Comparison of ENCODE assay signal across 8 mouse cellular contexts in the genomic region with DNA sequence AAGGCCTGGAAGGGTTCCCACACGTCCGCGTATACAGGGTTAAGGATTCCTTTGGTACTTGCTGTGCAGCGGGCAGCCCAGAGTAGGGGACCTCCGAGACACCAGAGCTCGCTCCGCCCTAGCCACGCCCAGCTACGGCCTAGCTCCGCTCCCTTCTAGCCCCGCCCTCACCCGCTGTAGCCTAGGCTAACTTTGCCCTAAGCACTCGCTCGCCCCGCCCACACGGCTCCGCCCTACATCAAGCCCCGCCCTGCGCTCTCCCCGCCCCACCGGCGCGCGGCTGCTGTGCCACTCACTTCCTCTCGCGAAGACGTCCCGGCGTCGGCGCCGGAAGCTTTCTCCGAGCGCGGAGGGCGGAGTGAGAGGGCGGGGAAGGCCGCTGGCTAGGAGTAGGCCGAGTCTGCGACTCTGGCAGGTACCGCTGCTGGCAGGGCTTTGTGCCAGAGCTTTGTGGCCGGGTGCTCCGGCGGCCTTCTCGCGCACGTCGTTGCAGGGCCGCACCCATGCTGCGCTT. TPM values are rescaled to one million over a fixed set of nuclear protein-coding genes. Genes with fewer than 3 reads are reported as not detected.
DNase-seq lines count a peak whose midpoint lies in the region; ATAC-seq lines count a peak whose summit lies in the region.

A gene (plus strand): TSS at position 252 of the 514 bp plus-strand sequence.

- H3K4me3 ChIP-seq in brown adipose tissue, adult 24 weeks (ENCODE audit: insufficient read depth, low read depth, low read length): peak within 1 kb of the TSS; percentile 78
- H3K4me3 ChIP-seq in heart, embryonic 13.5 days: peak within 1 kb of the TSS; percentile 89
- H3K4me3 ChIP-seq in liver, embryonic 12.5 days: peak within 1 kb of the TSS; percentile 79
- H3K4me3 ChIP-seq in stomach, embryonic 15.5 days (replicated peaks): peak within 1 kb of the TSS; percentile 72

- peaks cover 5% of the 10 kb centered on the region for H3K4me1 ChIP-seq in brown adipose tissue, adult 24 weeks (ENCODE audit: control insufficient read depth, insufficient read depth, insufficient read length, low read length)
- peaks cover 27% of the 10 kb centered on the region for H3K4me1 ChIP-seq in heart, embryonic 13.5 days
- peaks cover 34% of the 10 kb centered on the region for H3K4me1 ChIP-seq in liver, embryonic 12.5 days
- peaks cover 11% of the 10 kb centered on the region for H3K4me1 ChIP-seq in stomach, embryonic 15.5 days

- peak within 1 kb of the TSS; percentile 96 for H3K9ac ChIP-seq in heart, embryonic 13.5 days
- H3K9ac ChIP-seq in liver, embryonic 12.5 days: peak within 1 kb of the TSS; percentile 86
- H3K9ac ChIP-seq in stomach, embryonic 15.5 days: peak within 1 kb of the TSS; percentile 82

- DNase-seq in CD4-positive, CD25-positive, alpha-beta regulatory T cell, adult 2 months (ENCODE audit: low read depth, low spot score): peak; percentile 100
- DNase-seq in fat pad, adult 2 months (ENCODE audit: extremely low read depth, low read depth, low spot score): peak; percentile 31
- peak; percentile 100 for DNase-seq in kidney, postnatal 10 days
- peak; percentile 100 for DNase-seq in natural killer cell, adult 2 months (ENCODE audit: low spot score in 2 of 2)

- H3K36me3 ChIP-seq in heart, embryonic 13.5 days: peaks cover 38% of the 10 kb centered on the region
- H3K36me3 ChIP-seq in liver, embryonic 12.5 days: peaks cover 26% of the 10 kb centered on the region
- peaks cover 15% of the 10 kb centered on the region; the same call in 1 of the 2 replicates for H3K36me3 ChIP-seq in stomach, embryonic 15.5 days

- H3K27ac ChIP-seq in brown adipose tissue, adult 24 weeks (replicated peaks; ENCODE audit: low read depth, low read length): peak within 1 kb of the TSS; percentile 37
- peak within 1 kb of the TSS; percentile 94 for H3K27ac ChIP-seq in heart, embryonic 13.5 days (replicated peaks)
- H3K27ac ChIP-seq in liver, embryonic 12.5 days: peak within 1 kb of the TSS; percentile 88
- H3K27ac ChIP-seq in stomach, embryonic 15.5 days: peak within 1 kb of the TSS; percentile 92

- H3K27me3 ChIP-seq in heart, embryonic 13.5 days (replicated peaks): no peaks in the 10 kb centered on the region
- no peaks in the 10 kb centered on the region for H3K27me3 ChIP-seq in liver, embryonic 12.5 days (replicated peaks)
- no peaks in the 10 kb centered on the region for H3K27me3 ChIP-seq in stomach, embryonic 15.5 days (replicated peaks)

- H3K9me3 ChIP-seq in heart, embryonic 13.5 days: no peaks in the 10 kb centered on the region
- H3K9me3 ChIP-seq in liver, embryonic 12.5 days (replicated peaks): peaks cover 3% of the 10 kb centered on the region; the same call in 1 of the 2 replicates
- no peaks in the 10 kb centered on the region for H3K9me3 ChIP-seq in stomach, embryonic 15.5 days

- under 1% methylated on average over 50 of the region's 50 CpGs for WGBS in heart, embryonic 13.5 days
- WGBS in liver, embryonic 12.5 days (ENCODE audit: insufficient replicate concordance): under 1% methylated on average over 50 of the region's 50 CpGs
- under 1% methylated on average over 50 of the region's 50 CpGs for WGBS in stomach, embryonic 15.5 days

- ATAC-seq in heart, embryonic 13.5 days (ENCODE audit: extremely low read depth, insufficient number of reproducible peaks, low FRiP score, low TSS enrichment): peak; percentile 100
- ATAC-seq in liver, embryonic 12.5 days: peak; percentile 99
- ATAC-seq in stomach, embryonic 15.5 days (ENCODE audit: insufficient read depth, low FRiP score, low read depth): peak; percentile 99

- H3K4me2 ChIP-seq in heart, embryonic 13.5 days: peak within 1 kb of the TSS; percentile 89
- peak within 1 kb of the TSS; percentile 95 for H3K4me2 ChIP-seq in liver, embryonic 12.5 days
- peak within 1 kb of the TSS; percentile 64 for H3K4me2 ChIP-seq in stomach, embryonic 15.5 days

RNA-seq across cellular contexts. Expression of the gene that starts here (rescaled TPM):
- polyA plus RNA-seq in brown adipose tissue, adult 24 weeks (2012; ENCODE audit: insufficient read depth, insufficient read length, missing spikeins): 35.5 and 37.1 TPM in 2 replicates
- polyA plus RNA-seq in heart, embryonic 13.5 days (2015; fragmentation: Nextera tagmentation; extraction: Ambion mirVana): 65.8 and 71.1 TPM in 2 replicates
- polyA plus RNA-seq in liver, embryonic 12.5 days (2016; fragmentation: Nextera tagmentation; extraction: Ambion mirVana): 34.3 and 39.3 TPM in 2 replicates
- polyA plus RNA-seq in stomach, embryonic 15.5 days (2015; fragmentation: Nextera tagmentation; extraction: Ambion mirVana): 86.1 and 92.0 TPM in 2 replicates

Comparison
In these comparisons a context has a peak if more than half of its experiments do, and no peak if none do; other contexts are left out.
1. Peak in every context shown above with its lines: DNase-seq, ATAC-seq, H3K4me3 ChIP-seq and H3K27ac ChIP-seq.
2. DNase-seq: peak in every context shown above with its lines; median percentile 100 in CD4-positive, CD25-positive, alpha-beta regulatory T cell, adult 2 months; 100 in kidney, postnatal 10 days; 100 in natural killer cell, adult 2 months; 31 in fat pad, adult 2 months.
3. H3K27ac ChIP-seq: peak in every context shown above with its lines; median percentile 94 in heart, embryonic 13.5 days; 92 in stomach, embryonic 15.5 days; 88 in liver, embryonic 12.5 days; 37 in brown adipose tissue, adult 24 weeks.